Mouse (Mus musculus) thymus, postnatal 4 days (tissue): ENCODE measurements at regions not wholly inside any gene's neighbourhood (a gene's known extent, or its start where the extent isn't known, plus 50 kb on each side); places are given as distances from the start of the nearest gene placed in this dataset.

Experiments
- DNase-seq: peaks from one replicate; pipeline ENCODE4 v3.0.0; 2021

- no peak for DNase-seq
Measured at GRCm38 (mm10) chr2:34038982-34039381, 151.2 kb upstream of the Mvb12b start.

- DNase-seq = peak; percentile 36
Measured at GRCm38 (mm10) chr2:34033212-34033611, 145.5 kb upstream of the Mvb12b start.

GRCm38 (mm10) chr2:34031421-34031820, 143.7 kb upstream of the Mvb12b start:
- DNase-seq = no peak

GRCm38 (mm10) chr2:34031001-34031412, 143.3 kb upstream of the Mvb12b start:
- DNase-seq = no peak

- no peak for DNase-seq
Measured at GRCm38 (mm10) chr2:34027445-34027844, 139.7 kb upstream of the Mvb12b start.

- peak; percentile 29 for DNase-seq
Measured at GRCm38 (mm10) chr2:34026566-34027360, 139.0 kb upstream of the Mvb12b start.

GRCm38 (mm10) chr2:34025715-34026360, 138.1 kb upstream of the Mvb12b start:
- DNase-seq = peak; percentile 55

- no peak for DNase-seq
Measured at GRCm38 (mm10) chr2:34017142-34017453, 129.4 kb upstream of the Mvb12b start.

- DNase-seq = no peak
Measured at GRCm38 (mm10) chr2:34016350-34017141, 128.8 kb upstream of the Mvb12b start.

- no peak for DNase-seq
Measured at GRCm38 (mm10) chr2:34015640-34015995, 127.9 kb upstream of the Mvb12b start.

GRCm38 (mm10) chr2:34014868-34015639, 127.3 kb upstream of the Mvb12b start:
- no peak for DNase-seq

- DNase-seq = no peak
Measured at GRCm38 (mm10) chr2:34010166-34010565, 122.4 kb upstream of the Mvb12b start.

GRCm38 (mm10) chr2:34007916-34008315, 120.2 kb upstream of the Mvb12b start:
- no peak for DNase-seq

- DNase-seq = no peak
Measured at GRCm38 (mm10) chr2:33997106-33997505, 109.4 kb upstream of the Mvb12b start.

GRCm38 (mm10) chr2:33996331-33996730, 108.6 kb upstream of the Mvb12b start:
- no peak for DNase-seq

- no peak for DNase-seq
Measured at GRCm38 (mm10) chr2:33991299-33991698, 103.6 kb upstream of the Mvb12b start.

- no peak for DNase-seq
Measured at GRCm38 (mm10) chr2:33990711-33991110, 103.0 kb upstream of the Mvb12b start.

- DNase-seq = no peak
Measured at GRCm38 (mm10) chr2:33989555-33990370, 102.0 kb upstream of the Mvb12b start.

GRCm38 (mm10) chr2:33986420-33986819, 98.7 kb upstream of the Mvb12b start:
- no peak for DNase-seq

- DNase-seq = no peak
Measured at GRCm38 (mm10) chr2:33985316-33985715, 97.6 kb upstream of the Mvb12b start.

- no peak for DNase-seq
Measured at GRCm38 (mm10) chr2:33983112-33983748, 95.5 kb upstream of the Mvb12b start.

GRCm38 (mm10) chr2:33981936-33982335, 94.2 kb upstream of the Mvb12b start:
- peak; percentile 47 for DNase-seq
